Mouse (Mus musculus) lung, postnatal 0 days (tissue): ENCODE data around the gene Icam5. TPM values are rescaled to one million over a fixed set of nuclear protein-coding genes. Genes with fewer than 3 reads are reported as not detected.

Source experiments
- ATAC-seq: fragments of 200-750 bp; cut with Nextera tagmentation; 2 replicates; pipeline ENCODE4 v1.8.0; 2017; ENCODE audit warnings: moderate library complexity
- DNase-seq: peaks from one replicate; pipeline ENCODE4 v3.0.0-alpha.2; 2016; ENCODE audit warnings: low spot score
- H3K27ac ChIP-seq: fragments of 300-500 bp; sonication (generic); 2 replicates; pipeline ENCODE4 v1.5.1; 2014; ENCODE audit warnings: antibody characterized with exemption, mild to moderate bottlenecking, low read length, mixed read lengths
- H3K27me3 ChIP-seq: fragments of 300-500 bp; sonication (generic); replicated peaks from 2 replicates; pipeline ENCODE4 v1.6.1; 2014; ENCODE audit warnings: low read length, mixed read lengths; ENCODE audit not compliant: insufficient read depth
- H3K36me3 ChIP-seq: fragments of 300-500 bp; sonication (generic); 2 replicates; pipeline ENCODE4 v1.6.1; 2014; ENCODE audit warnings: low read length, mixed read lengths; ENCODE audit not compliant: insufficient read depth
- H3K4me1 ChIP-seq: fragments of 300-500 bp; sonication (generic); 2 replicates; pipeline ENCODE4 v1.6.1; 2014; ENCODE audit warnings: antibody characterized with exemption, low read depth, low read length, mixed read lengths; ENCODE audit not compliant: insufficient read depth
- H3K4me2 ChIP-seq: fragments of 300-500 bp; sonication (generic); replicated peaks from 2 replicates; pipeline ENCODE4 v1.6.1; 2014; ENCODE audit warnings: low read depth, mild to moderate bottlenecking, low read length, moderate library complexity, mixed read lengths
- H3K4me3 ChIP-seq: fragments of 300-500 bp; sonication (generic); 2 replicates; pipeline ENCODE4 v1.5.1; 2014; ENCODE audit warnings: low read depth, low read length
- H3K9ac ChIP-seq: fragments of 300-500 bp; sonication (generic); replicated peaks from 2 replicates; pipeline ENCODE4 v1.6.1; 2014; ENCODE audit warnings: low read depth, mild to moderate bottlenecking
- H3K9me3 ChIP-seq: fragments of 300-500 bp; sonication (generic); 2 replicates; pipeline ENCODE4 v1.6.1; 2016; ENCODE audit warnings: low read length, mixed read lengths
- CTCF ChIP-seq: IDR thresholded peaks from 2 replicates; pipeline ENCODE4 v1.5.1; 2016; ENCODE audit warnings: antibody characterized with exemption, mild to moderate bottlenecking
- EP300 ChIP-seq: IDR thresholded peaks from 2 replicates; pipeline ENCODE4 v1.6.1; 2016; ENCODE audit warnings: antibody characterized with exemption, mild to moderate bottlenecking, control low read depth
- WGBS: fragments of 180-500 bp; shearing (Covaris S2); extraction: QIAGEN DNeasy Blood & Tissue Kit; methylation state at CpG from one replicate; pipeline ENCODE4 v1.1.7; 2014; 5-methylcytosine and 5-hydroxymethylcytosine counted together
- polyA plus RNA-seq: library from polyadenylated mRNA; unstranded; fragments of >200 nt; fragmentation: Nextera tagmentation; extraction: Ambion mirVana; gene quantifications from 2 replicates; pipeline ENCODE4 v1.2.1, GENCODE M21; 2015

Gene Icam5
- 0.18 and 0.27 TPM in 2 replicates for polyA plus RNA-seq

DNA sequence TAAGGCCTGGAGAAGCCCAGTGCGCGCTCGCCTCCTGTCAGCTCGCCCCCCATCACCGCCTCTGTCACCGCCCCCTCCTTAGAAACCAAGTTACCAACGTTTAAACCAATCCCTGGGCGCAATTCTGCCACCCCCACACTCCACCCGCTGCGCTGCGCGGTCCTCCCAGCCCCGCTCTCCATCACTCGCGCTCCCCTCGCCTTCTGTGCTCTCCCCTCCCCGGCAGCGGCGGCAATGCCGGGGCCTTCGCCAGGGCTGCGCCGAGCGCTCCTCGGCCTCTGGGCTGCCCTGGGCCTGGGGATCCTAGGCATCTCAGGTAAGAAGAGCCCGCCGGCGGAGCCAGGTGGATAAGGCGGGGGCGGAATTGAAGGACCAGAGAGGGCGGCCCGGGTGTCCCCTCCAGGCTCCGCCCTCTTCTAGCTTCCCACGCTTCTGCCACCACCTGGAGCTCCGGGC, at the start of gene Icam5:
TSS of gene Icam5 (plus strand) at position 178 of the 456 bp plus-strand sequence.
- Histone ChIP-seq H3K27me3 (peaks cover 35% of the 10 kb centered on the region), H3K9me3 (no peaks in the 10 kb centered on the region), H3K4me2 (peak within 1 kb of the TSS; percentile 85), H3K36me3 (0 out of 2 replicates have a peak, but pooled peaks cover 5% of the 10 kb centered on the region), H3K27ac (no peak within 1 kb of the TSS), H3K9ac (0 out of 2 replicates have a peak within 1 kb of the TSS, but pooled peaks have one; percentile 5), H3K4me3 (peak within 1 kb of the TSS; percentile 46), H3K4me1 (peaks cover 9% of the 10 kb centered on the region; the same call in 1 of the 2 replicates)
- 2% methylated on average over 27 of the region's 35 CpGs for WGBS
- DNase-seq (no peak), ATAC-seq (no peak)
- no peak for TF ChIP-seq CTCF
- no peak for TF ChIP-seq EP300

DNA sequence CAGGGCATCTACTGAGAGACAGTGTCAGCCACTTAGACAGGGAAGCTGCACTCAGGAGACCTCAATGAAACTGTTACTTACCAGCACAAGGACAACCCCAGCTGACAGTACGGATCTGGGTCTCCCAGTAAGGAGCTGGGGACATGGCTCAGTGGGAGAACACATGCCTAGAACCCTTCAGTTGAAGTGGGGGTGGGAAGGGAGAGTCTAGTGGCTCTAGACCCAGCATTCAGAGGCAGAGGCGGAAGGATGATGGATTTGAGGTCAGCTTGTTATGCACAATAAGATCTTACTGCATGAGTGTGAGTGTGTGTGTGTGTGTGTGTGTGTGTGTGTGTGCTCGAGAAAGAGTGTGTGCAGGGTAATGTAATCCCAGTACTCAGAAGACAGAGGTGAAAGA, 49.7 kb upstream of the Icam5 start:
- peaks cover 10% of the 10 kb centered on the region; the same call in 1 of the 2 replicates for H3K4me1 ChIP-seq
- H3K4me3 ChIP-seq, result no peak overlapping the region
- 50% methylated on average over 3 of the region's 3 CpGs for WGBS

DNA sequence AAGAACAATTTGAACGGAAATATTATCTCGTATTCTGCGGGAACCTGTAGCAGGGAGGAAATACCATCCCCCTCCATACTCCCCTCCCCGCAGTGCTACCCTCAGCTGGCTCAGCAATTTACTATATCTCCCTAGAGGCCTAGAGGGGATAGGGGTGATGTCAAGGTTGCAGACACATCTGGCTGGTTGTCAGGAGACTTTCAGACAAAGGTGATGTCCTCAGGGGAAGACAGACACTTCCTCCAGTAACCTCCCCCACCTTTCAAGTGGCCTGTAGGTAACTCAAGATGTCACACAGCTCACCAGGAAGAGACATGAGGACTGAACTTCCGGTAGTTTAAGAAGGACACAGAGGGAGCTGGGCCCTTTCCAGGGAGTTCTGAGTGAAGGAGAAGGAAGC, 48.7 kb upstream of the Icam5 start:
- H3K27ac ChIP-seq, result no peak overlapping the region
- peaks cover 10% of the 10 kb centered on the region; the same call in 1 of the 2 replicates for H3K4me1 ChIP-seq
- no peak for ATAC-seq
- H3K27me3 ChIP-seq, result no peaks in the 10 kb centered on the region
- no peaks in the 10 kb centered on the region for H3K9me3 ChIP-seq
- no peak overlapping the region for H3K4me3 ChIP-seq
- DNase-seq, result no peak
- no peaks in the 10 kb centered on the region for H3K36me3 ChIP-seq
- 43% methylated on average over 5 of the region's 5 CpGs for WGBS
- no peak overlapping the region for H3K9ac ChIP-seq
- no peak overlapping the region for H3K4me2 ChIP-seq
- TF ChIP-seq CTCF (no peak), EP300 (no peak)

More for the DNA sequence above, 49.7 kb upstream of the Icam5 start:
- DNase-seq (peak; percentile 64), ATAC-seq (peak; percentile 62)
- no peak for TF ChIP-seq CTCF
- TF ChIP-seq EP300, result peak; percentile 46; the same call in 1 of the 2 replicates
- H3K4me2 ChIP-seq, result no peak overlapping the region
- no peaks in the 10 kb centered on the region for H3K9me3 ChIP-seq
- no peaks in the 10 kb centered on the region for H3K27me3 ChIP-seq
- no peak overlapping the region for H3K27ac ChIP-seq
- no peaks in the 10 kb centered on the region for H3K36me3 ChIP-seq
- H3K9ac ChIP-seq, result no peak overlapping the region

DNA sequence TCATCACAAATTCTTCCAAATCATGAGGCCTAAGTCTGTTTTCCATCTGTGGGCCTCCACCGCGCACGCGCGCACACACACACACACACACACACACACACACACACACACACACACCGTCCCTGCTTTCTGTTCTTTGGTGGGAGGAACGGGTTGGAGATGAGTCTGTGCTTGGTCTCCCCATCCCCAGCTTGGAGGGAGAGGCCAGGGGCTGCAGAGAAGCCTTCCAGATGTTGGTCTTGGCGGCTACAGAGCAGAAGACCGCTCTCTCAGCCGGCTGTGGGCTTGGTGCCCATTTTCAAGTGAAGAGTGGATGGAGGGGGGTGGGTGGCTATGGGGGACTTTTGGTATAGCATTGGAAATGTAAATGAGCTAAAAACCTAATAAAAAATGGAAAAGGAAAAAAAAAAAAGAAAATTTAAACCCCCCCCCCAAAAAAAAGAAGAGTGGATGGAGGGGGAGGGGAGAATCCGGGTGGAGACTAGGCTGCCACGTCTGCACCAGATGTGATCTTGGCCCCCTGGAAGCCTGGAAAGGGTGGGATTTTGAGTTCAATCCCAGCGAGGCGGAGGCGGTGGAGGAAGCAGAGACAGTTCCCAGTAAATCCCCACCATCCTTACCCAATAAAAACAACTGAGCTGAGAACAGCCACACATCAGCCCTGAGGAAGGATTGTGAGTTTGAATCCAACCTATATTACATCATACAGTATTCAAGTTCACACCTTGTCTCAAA, 44.8 kb upstream of the Icam5 start:
- H3K9me3 ChIP-seq, result no peaks in the 10 kb centered on the region
- H3K4me1 ChIP-seq, result peaks cover 10% of the 10 kb centered on the region; the same call in 1 of the 2 replicates
- H3K27ac ChIP-seq, result peak overlapping the region; percentile 54; the same call in 1 of the 2 replicates
- H3K9ac ChIP-seq, result no peak overlapping the region
- H3K27me3 ChIP-seq, result no peaks in the 10 kb centered on the region
- H3K36me3 ChIP-seq, result no peaks in the 10 kb centered on the region
- no peak overlapping the region for H3K4me2 ChIP-seq
- WGBS, result 49% methylated on average over 15 of the region's 15 CpGs
- TF ChIP-seq CTCF, result no peak
- TF ChIP-seq EP300, result no peak
- DNase-seq (peak; percentile 85), ATAC-seq (peak; percentile 79)
- H3K4me3 ChIP-seq, result no peak overlapping the region

DNA sequence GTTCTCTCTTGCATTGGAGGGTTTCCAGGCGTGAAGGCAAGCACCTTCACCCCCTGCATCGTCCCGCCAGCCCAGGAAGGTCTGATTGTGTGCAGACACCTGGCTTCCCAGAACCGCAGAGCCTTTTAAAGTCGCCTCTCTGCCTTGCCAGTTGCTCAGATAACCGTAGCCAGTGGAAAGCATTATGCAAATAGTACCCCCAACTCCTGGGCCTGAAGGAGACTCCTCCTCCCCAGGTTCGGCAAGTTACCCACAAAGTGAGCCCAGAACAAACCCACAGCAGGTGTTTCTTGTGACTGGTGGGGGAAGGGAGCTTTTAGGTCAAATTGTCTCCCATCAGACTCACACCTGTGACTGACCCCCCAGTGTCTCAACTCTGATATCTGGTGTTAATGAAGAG, 43.9 kb upstream of the Icam5 start:
- no peak for DNase-seq
- WGBS, result 30% methylated on average over 7 of the region's 7 CpGs
- no peaks in the 10 kb centered on the region for H3K9me3 ChIP-seq
- ATAC-seq, result no peak
- TF ChIP-seq CTCF (no peak), EP300 (no peak)
- H3K27ac ChIP-seq, result peak overlapping the region; percentile 54; the same call in 1 of the 2 replicates
- H3K9ac ChIP-seq, result no peak overlapping the region
- H3K4me3 ChIP-seq, result no peak overlapping the region
- H3K4me2 ChIP-seq, result no peak overlapping the region
- no peaks in the 10 kb centered on the region for H3K36me3 ChIP-seq
- no peaks in the 10 kb centered on the region for H3K27me3 ChIP-seq
- peaks cover 14% of the 10 kb centered on the region; the same call in 1 of the 2 replicates for H3K4me1 ChIP-seq

DNA sequence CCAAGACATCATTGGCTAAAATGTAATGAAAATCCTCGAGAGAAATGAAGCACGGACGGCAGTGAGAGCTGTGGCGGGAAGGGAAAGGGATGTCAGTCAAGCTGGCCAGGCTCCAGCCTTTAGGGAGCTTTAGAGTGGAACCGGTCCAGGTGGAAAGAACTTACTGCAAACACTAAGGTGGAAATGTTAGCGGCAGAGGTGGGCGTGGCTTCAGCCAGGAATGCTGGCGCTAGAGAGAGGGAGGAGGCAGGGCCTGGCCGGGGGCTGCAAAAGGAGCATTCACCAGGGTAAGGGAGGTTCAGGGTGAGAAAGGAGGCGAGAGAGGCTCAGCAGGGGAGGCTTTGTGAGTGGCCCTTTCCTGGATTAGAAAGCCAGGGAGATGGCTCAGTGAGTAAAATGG, 41.0 kb upstream of the Icam5 start:
- 6% methylated on average over 10 of the region's 10 CpGs for WGBS
- Histone ChIP-seq H3K36me3 (no peaks in the 10 kb centered on the region), H3K27ac (peak overlapping the region; percentile 68), H3K9ac (no peak overlapping the region), H3K4me3 (no peak overlapping the region), H3K4me2 (no peak overlapping the region), H3K27me3 (no peaks in the 10 kb centered on the region), H3K9me3 (no peaks in the 10 kb centered on the region), H3K4me1 (peaks cover 7% of the 10 kb centered on the region; the same call in 1 of the 2 replicates)
- DNase-seq, result peak; percentile 93
- peak; percentile 33; the same call in 1 of the 2 replicates for TF ChIP-seq EP300
- no peak for TF ChIP-seq CTCF
- ATAC-seq, result peak; percentile 24
